Mouse (Mus musculus) olfactory bulb, adult 2 months (tissue): ENCODE data around the gene Lbx1.

Experiments used
- CTCF ChIP-seq: fragments of 200-500 bp; IDR thresholded peaks from 2 replicates; pipeline ENCODE4 v1.5.1; 2012; ENCODE audit warnings: low read depth, mild to moderate bottlenecking, low read length, moderate library complexity; ENCODE audit not compliant: insufficient read depth
- POLR2A ChIP-seq: fragments of 200-500 bp; IDR thresholded peaks from 2 replicates; pipeline ENCODE4 v1.6.1; 2012; ENCODE audit warnings: mild to moderate bottlenecking, low read depth, low read length, moderate library complexity; ENCODE audit not compliant: insufficient read depth

DNA sequence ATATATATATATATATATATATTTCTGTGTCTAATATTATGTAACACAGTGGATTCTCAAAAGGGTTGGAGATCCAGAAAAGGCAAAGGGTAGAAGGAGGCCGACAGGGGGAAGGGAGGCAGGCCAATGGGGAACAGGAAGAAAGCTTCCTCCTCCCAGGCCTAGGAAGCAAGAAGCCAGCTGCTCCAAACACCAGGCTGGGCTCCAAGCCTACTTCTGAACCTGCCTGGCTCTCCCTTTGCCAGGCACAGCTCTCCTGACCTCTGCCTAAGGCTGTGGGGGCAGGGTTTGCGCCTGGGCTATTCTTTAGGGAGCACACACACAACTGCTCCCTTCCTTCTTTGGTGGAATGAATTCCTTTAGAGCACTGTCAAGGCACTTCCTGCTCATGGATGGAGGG lies 4.4 kb upstream of the Lbx1 start:
- TF ChIP-seq CTCF (no peak), POLR2A (no peak)
